In the genomic region with DNA sequence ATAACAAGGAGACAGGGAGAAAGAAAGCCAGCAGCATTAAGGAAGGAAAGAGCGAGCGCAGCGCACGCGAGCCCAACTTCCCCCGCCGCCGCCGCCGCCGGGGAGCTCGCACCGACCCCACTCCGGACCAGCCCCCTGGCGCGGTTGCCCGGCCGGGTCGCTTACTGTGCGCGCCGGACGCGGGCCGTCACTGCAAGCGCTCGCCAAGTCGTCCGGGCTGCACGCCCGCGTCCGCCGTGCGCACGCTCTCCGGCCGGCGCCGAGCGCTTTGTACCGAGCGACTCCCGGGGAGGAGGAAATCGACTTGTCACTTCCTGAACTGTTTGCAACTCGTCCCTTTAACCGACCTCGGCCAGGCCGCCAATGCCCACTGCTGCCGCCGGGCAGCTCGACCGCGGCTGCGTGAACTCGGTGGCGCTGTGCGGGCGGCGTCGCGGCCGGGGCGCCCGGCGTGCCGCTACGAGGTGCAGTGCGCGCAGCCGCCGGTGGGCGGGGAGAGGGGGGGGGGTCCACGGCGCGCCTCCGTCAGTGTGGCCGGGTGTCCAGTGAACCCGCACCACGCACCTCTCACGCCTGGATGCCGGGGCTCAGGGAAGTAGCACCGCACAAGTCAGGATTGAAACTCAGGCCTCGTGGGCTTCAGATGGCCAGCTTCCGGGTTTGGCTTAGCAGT, we compare ENCODE assay signal across 8 mouse cellular contexts. TPM values are rescaled to one million over a fixed set of nuclear protein-coding genes. Genes with fewer than 3 reads are reported as not detected.
DNase-seq lines count a peak whose midpoint lies in the region; ATAC-seq lines count a peak whose summit lies in the region.

A gene (minus strand): TSS at position 471 of the 673 bp plus-strand sequence.

- H3K4me3 ChIP-seq in embryonic facial prominence, embryonic 13.5 days = peak within 1 kb of the TSS; percentile 69
- H3K4me3 ChIP-seq in liver, embryonic 12.5 days = peak within 1 kb of the TSS; percentile 70
- H3K4me3 ChIP-seq in stomach, embryonic 16.5 days (replicated peaks; ENCODE audit: low read length) = peak within 1 kb of the TSS; percentile 78

- peak within 1 kb of the TSS; percentile 92 for H3K27ac ChIP-seq in embryonic facial prominence, embryonic 13.5 days
- peak within 1 kb of the TSS; percentile 83 for H3K27ac ChIP-seq in liver, embryonic 12.5 days
- H3K27ac ChIP-seq in stomach, embryonic 16.5 days (ENCODE audit: low read length) = peak within 1 kb of the TSS; percentile 92

- no peaks in the 10 kb centered on the region for H3K36me3 ChIP-seq in embryonic facial prominence, embryonic 13.5 days
- no peaks in the 10 kb centered on the region for H3K36me3 ChIP-seq in liver, embryonic 12.5 days
- no peaks in the 10 kb centered on the region for H3K36me3 ChIP-seq in stomach, embryonic 16.5 days (ENCODE audit: control insufficient read depth, insufficient read depth, low read length)

- H3K9ac ChIP-seq in embryonic facial prominence, embryonic 13.5 days = peak within 1 kb of the TSS; percentile 87
- H3K9ac ChIP-seq in liver, embryonic 12.5 days = peak within 1 kb of the TSS; percentile 79
- peak within 1 kb of the TSS; percentile 88 for H3K9ac ChIP-seq in stomach, embryonic 16.5 days (ENCODE audit: low read length)

- peak; percentile 86 for DNase-seq in A20 (ENCODE audit: low read depth, low spot score)
- peak; percentile 90 for DNase-seq in adrenal gland, postnatal 14 days
- peak; percentile 74 to 79 for DNase-seq in heart, adult 9 months (ENCODE audit: low spot score in 2 of 2)
- peak; percentile 74 for DNase-seq in kidney, adult 9 months
- peak; percentile 76 for DNase-seq in naive thymus-derived CD4-positive, alpha-beta T cell, adult 2 months (ENCODE audit: low read depth)

- no peaks in the 10 kb centered on the region for H3K27me3 ChIP-seq in embryonic facial prominence, embryonic 13.5 days
- H3K27me3 ChIP-seq in liver, embryonic 12.5 days (replicated peaks) = peaks cover 10% of the 10 kb centered on the region
- H3K27me3 ChIP-seq in stomach, embryonic 16.5 days (ENCODE audit: control insufficient read depth, insufficient read depth, low read length) = no peaks in the 10 kb centered on the region

- peak within 1 kb of the TSS; percentile 82 for H3K4me2 ChIP-seq in embryonic facial prominence, embryonic 13.5 days
- peak within 1 kb of the TSS; percentile 98 for H3K4me2 ChIP-seq in liver, embryonic 12.5 days
- H3K4me2 ChIP-seq in stomach, embryonic 16.5 days (ENCODE audit: low read depth, low read length) = peak within 1 kb of the TSS; percentile 77

- ATAC-seq in embryonic facial prominence, embryonic 13.5 days (ENCODE audit: insufficient number of reproducible peaks, insufficient read depth, low FRiP score, low TSS enrichment, low read depth) = peak; percentile 66; the same call in 1 of the 2 replicates
- peak; percentile 47 for ATAC-seq in liver, embryonic 12.5 days
- peak; percentile 67 for ATAC-seq in stomach, embryonic 16.5 days (ENCODE audit: insufficient read depth, low FRiP score)

- H3K9me3 ChIP-seq in embryonic facial prominence, embryonic 13.5 days = no peaks in the 10 kb centered on the region
- no peaks in the 10 kb centered on the region for H3K9me3 ChIP-seq in liver, embryonic 12.5 days (replicated peaks)
- H3K9me3 ChIP-seq in stomach, embryonic 16.5 days (replicated peaks; ENCODE audit: control insufficient read depth, low read length) = no peaks in the 10 kb centered on the region

- WGBS in embryonic facial prominence, embryonic 13.5 days = under 1% methylated on average over 83 of the region's 85 CpGs
- under 1% methylated on average over 80 of the region's 85 CpGs for WGBS in liver, embryonic 12.5 days (ENCODE audit: insufficient replicate concordance)
- WGBS in stomach, embryonic 16.5 days = under 1% methylated on average over 83 of the region's 85 CpGs

- H3K4me1 ChIP-seq in embryonic facial prominence, embryonic 13.5 days = peaks cover 54% of the 10 kb centered on the region
- H3K4me1 ChIP-seq in liver, embryonic 12.5 days = peaks cover 55% of the 10 kb centered on the region
- peaks cover 37% of the 10 kb centered on the region for H3K4me1 ChIP-seq in stomach, embryonic 16.5 days (ENCODE audit: control insufficient read depth, insufficient read depth, low read length)

RNA-seq across cellular contexts. Expression of the gene that starts here (rescaled TPM):
- total RNA-seq in adrenal gland, postnatal 14 days (2021) = 64.8 and 65.8 TPM in 2 replicates
- 23.0 and 25.7 TPM in 2 replicates for polyA plus RNA-seq in embryonic facial prominence, embryonic 13.5 days (2015; fragmentation: Nextera tagmentation; extraction: Ambion mirVana)
- polyA plus RNA-seq in liver, embryonic 12.5 days (2016; fragmentation: Nextera tagmentation; extraction: Ambion mirVana) = 27.2 and 28.8 TPM in 2 replicates
- 15.1 and 17.4 TPM in 2 replicates for polyA plus RNA-seq in stomach, embryonic 16.5 days (2015; fragmentation: Nextera tagmentation; extraction: Ambion mirVana)

Comparison
In these comparisons a context has a peak if more than half of its experiments do, and no peak if none do; other contexts are left out.
1. Peak in every context shown above with its lines: DNase-seq, ATAC-seq, H3K4me3 ChIP-seq and H3K27ac ChIP-seq.